Mouse (Mus musculus) lung, embryonic 15.5 days (tissue): ENCODE measurements around the gene Alg12. TPM values are rescaled to one million over a fixed set of nuclear protein-coding genes. Genes with fewer than 3 reads are reported as not detected.

ENCODE experiments used
- polyA plus RNA-seq: library from polyadenylated mRNA; unstranded; fragments of >200 nt; fragmentation: Nextera tagmentation; extraction: Ambion mirVana; gene quantifications from 2 replicates; pipeline ENCODE4 v1.2.1, GENCODE M21; 2015

Alg12 gene
- polyA plus RNA-seq, 1 experiment from 2014 or later, result 14.4 TPM

Other genes starting within 250 kb of the Alg12 start
- not detected in 2 replicates for gene Zdhhc25, start 219.0 kb downstream of the Alg12 start, polyA plus RNA-seq
- gene Brd1, start 85.1 kb downstream of the Alg12 start, polyA plus RNA-seq, result 17.5 and 19.9 TPM in 2 replicates
- gene Zbed4, start 67.7 kb downstream of the Alg12 start, polyA plus RNA-seq, result 15.5 and 15.7 TPM in 2 replicates
- gene Creld2, start 328 bp upstream of the Alg12 start, polyA plus RNA-seq, result 107 and 110 TPM in 2 replicates
- 65.9 and 70.3 TPM in 2 replicates for gene Pim3, start 42.9 kb upstream of the Alg12 start, polyA plus RNA-seq
- not detected in 2 replicates for gene Ttll8, start 135.1 kb upstream of the Alg12 start, polyA plus RNA-seq
- 0.25 TPM in 2 replicates for gene Mlc1, start 159.7 kb upstream of the Alg12 start, polyA plus RNA-seq
- gene Mov10l1, start 163.6 kb upstream of the Alg12 start, polyA plus RNA-seq, result 1.7 and 2.2 TPM in 2 replicates
- 0.10 and 0.24 TPM in 2 replicates for gene Panx2, start 240.4 kb upstream of the Alg12 start, polyA plus RNA-seq